Mouse (Mus musculus) intestine, embryonic 16.5 days (tissue): Measurements from ENCODE around the gene Nfix. TPM values are rescaled to one million over a fixed set of nuclear protein-coding genes. Genes with fewer than 3 reads are reported as not detected.
A peak's percentile ranks its signal among the peaks of the same experiment; 100 is the strongest.

Experiments used
- ATAC-seq: fragments of 200-750 bp; cut with Nextera tagmentation; 2 replicates; pipeline ENCODE4 v1.8.0; 2017; ENCODE audit warnings: moderate TSS enrichment, moderate library complexity
- H3K27ac ChIP-seq: fragments of 300-500 bp; sonication (generic); 2 replicates; pipeline ENCODE4 v1.5.1; 2014; ENCODE audit warnings: mild to moderate bottlenecking, low read length
- H3K27me3 ChIP-seq: fragments of 300-500 bp; sonication (generic); replicated peaks from 2 replicates; pipeline ENCODE4 v1.6.1; 2014; ENCODE audit warnings: low read length, control low read depth, mixed read lengths; ENCODE audit not compliant: control insufficient read depth, insufficient read depth
- H3K36me3 ChIP-seq: fragments of 300-500 bp; sonication (generic); 2 replicates; pipeline ENCODE4 v1.6.1; 2014; ENCODE audit warnings: low read length, control low read depth; ENCODE audit not compliant: control insufficient read depth, insufficient read depth
- H3K4me1 ChIP-seq: fragments of 300-500 bp; sonication (generic); 2 replicates; pipeline ENCODE4 v1.6.1; 2014; ENCODE audit warnings: low read length, control low read depth, mixed read lengths; ENCODE audit not compliant: control insufficient read depth, insufficient read depth
- H3K4me2 ChIP-seq: fragments of 300-500 bp; sonication (generic); 2 replicates; pipeline ENCODE4 v1.6.1; 2014; ENCODE audit warnings: low read depth, low read length, control low read depth
- H3K4me3 ChIP-seq: fragments of 300-500 bp; sonication (generic); 2 replicates; pipeline ENCODE4 v1.5.1; 2014; ENCODE audit warnings: mild to moderate bottlenecking, low read length
- H3K9ac ChIP-seq: fragments of 300-500 bp; sonication (generic); 2 replicates; pipeline ENCODE4 v1.6.1; 2014; ENCODE audit warnings: low read depth, low read length
- H3K9me3 ChIP-seq: fragments of 300-500 bp; sonication (generic); 2 replicates; pipeline ENCODE4 v1.6.1; 2016; ENCODE audit warnings: low read length, control low read depth; ENCODE audit not compliant: control insufficient read depth
- WGBS: fragments of 180-500 bp; shearing (Covaris S2); extraction: QIAGEN DNeasy Blood & Tissue Kit; methylation state at CpG from one replicate; pipeline ENCODE4 v1.1.7; 2014; 5-methylcytosine and 5-hydroxymethylcytosine counted together
- polyA plus RNA-seq: library from polyadenylated mRNA; unstranded; fragments of >200 nt; fragmentation: Nextera tagmentation; extraction: Ambion mirVana; gene quantifications from 2 replicates; pipeline ENCODE4 v1.2.1, GENCODE M21; 2015

The Nfix gene
- polyA plus RNA-seq, 1 experiment from 2014 or later = 9.7 TPM

DNA sequence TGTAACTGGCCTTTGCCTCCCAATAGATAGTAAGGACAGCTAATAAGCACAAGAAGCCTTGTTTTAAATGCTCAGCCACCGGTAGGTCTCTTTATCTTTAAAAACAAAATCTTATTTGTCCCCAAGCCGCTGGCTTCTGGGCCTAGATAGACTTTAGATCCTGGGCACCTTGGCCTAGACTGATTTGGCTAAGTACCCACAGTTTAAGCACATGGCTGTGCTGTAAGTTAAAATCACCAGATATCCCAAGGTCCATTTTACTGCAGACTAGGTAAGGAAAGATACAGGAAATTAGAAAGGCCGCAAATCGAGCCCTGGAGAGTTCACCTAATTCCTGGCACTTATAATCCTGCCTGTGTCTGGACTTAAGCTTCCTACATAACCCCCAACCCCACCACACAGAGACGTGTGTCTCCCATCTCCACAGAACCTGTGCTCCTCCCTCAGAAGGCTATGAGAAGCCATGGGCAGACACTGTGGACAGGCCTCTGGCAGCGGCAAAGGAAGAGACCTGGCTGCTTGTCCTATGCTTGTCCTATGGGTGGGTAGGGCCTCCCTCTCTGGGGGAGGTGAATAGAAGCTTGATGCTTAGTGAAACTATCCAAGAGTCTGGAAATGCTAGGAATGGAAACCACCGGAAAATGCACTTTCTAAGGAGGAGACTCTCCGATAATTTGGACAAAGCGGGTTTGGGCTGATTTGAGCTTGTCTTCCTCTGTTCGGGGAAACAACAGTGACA is 22.1 kb downstream of the Nfix start:
- Histone ChIP-seq H3K4me3 (no peak overlapping the region), H3K36me3 (no peaks in the 10 kb centered on the region), H3K27ac (no peak overlapping the region), H3K9ac (no peak overlapping the region), H3K27me3 (peaks cover 66% of the 10 kb centered on the region), H3K4me2 (no peak overlapping the region), H3K9me3 (no peaks in the 10 kb centered on the region), H3K4me1 (peaks cover 13% of the 10 kb centered on the region)
- WGBS = 61% methylated on average over 10 of the region's 10 CpGs
- ATAC-seq = no peak

- H3K9ac ChIP-seq = no peak overlapping the region
- no peaks in the 10 kb centered on the region for H3K9me3 ChIP-seq
- H3K27ac ChIP-seq = no peak overlapping the region
- no peaks in the 10 kb centered on the region for H3K36me3 ChIP-seq
- peaks cover 65% of the 10 kb centered on the region for H3K27me3 ChIP-seq
- H3K4me2 ChIP-seq = no peak overlapping the region
- no peak for ATAC-seq
- H3K4me1 ChIP-seq = peaks cover 28% of the 10 kb centered on the region
- WGBS = 60% methylated on average over 1 of the region's 1 CpGs
- H3K4me3 ChIP-seq = no peak overlapping the region
Measured at GRCm38 (mm10) chr8:84776569-84776968, 23.6 kb downstream of the Nfix start.

DNA sequence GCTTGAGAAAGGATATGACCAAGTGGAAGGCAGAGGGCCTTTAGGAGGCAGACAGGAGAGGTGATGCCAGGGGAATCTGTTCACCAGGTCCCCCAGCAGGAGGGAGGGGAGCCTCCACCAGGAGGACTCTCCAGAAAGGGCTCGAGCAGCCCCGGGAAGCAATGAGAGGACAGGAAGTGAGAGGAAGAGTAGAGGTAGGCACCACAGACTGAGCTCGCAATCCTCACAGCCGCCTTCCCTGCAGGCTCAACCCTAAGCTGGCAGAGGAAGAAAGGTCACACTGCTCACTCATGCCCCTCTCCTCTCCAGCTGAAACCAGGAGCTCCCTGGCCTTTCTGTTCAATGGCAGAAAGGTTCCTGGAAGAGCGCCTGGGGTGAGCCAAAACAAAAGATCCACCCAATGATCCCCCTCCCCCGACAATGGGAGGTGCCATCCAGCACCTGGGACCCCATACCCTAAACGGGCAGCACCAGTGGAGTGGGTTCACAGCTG is 24.5 kb downstream of the Nfix start:
- Histone ChIP-seq H3K27me3 (peaks cover 63% of the 10 kb centered on the region), H3K4me1 (peaks cover 37% of the 10 kb centered on the region), H3K4me2 (no peak overlapping the region), H3K36me3 (no peaks in the 10 kb centered on the region), H3K4me3 (no peak overlapping the region), H3K27ac (peak overlapping the region; percentile 78), H3K9ac (peak overlapping the region; percentile 48; the same call in 1 of the 2 replicates), H3K9me3 (no peaks in the 10 kb centered on the region)
- WGBS = 18% methylated on average over 7 of the region's 7 CpGs
- ATAC-seq = no peak

- Histone ChIP-seq H3K4me3 (no peak overlapping the region; the same call in 1 of the 2 replicates), H3K9me3 (no peaks in the 10 kb centered on the region), H3K9ac (peak overlapping the region; percentile 48), H3K4me1 (peaks cover 39% of the 10 kb centered on the region), H3K27me3 (peaks cover 61% of the 10 kb centered on the region), H3K4me2 (peak overlapping the region; percentile 40), H3K36me3 (no peaks in the 10 kb centered on the region), H3K27ac (peak overlapping the region; percentile 78)
- ATAC-seq = peak; percentile 16; the same call in 1 of the 2 replicates
- 15% methylated on average over 13 of the region's 13 CpGs for WGBS
Measured at GRCm38 (mm10) chr8:84775105-84775591, 25.0 kb downstream of the Nfix start.

- Histone ChIP-seq H3K36me3 (no peaks in the 10 kb centered on the region), H3K9ac (no peak overlapping the region; the same call in 1 of the 2 replicates), H3K4me3 (no peak overlapping the region), H3K27ac (peak overlapping the region; percentile 54), H3K9me3 (no peaks in the 10 kb centered on the region), H3K27me3 (peaks cover 56% of the 10 kb centered on the region), H3K4me1 (peaks cover 40% of the 10 kb centered on the region), H3K4me2 (peak overlapping the region; percentile 40)
- 5% methylated on average over 10 of the region's 10 CpGs for WGBS
- ATAC-seq = peak; percentile 57
Measured at GRCm38 (mm10) chr8:84774473-84774911, 25.7 kb downstream of the Nfix start.

DNA sequence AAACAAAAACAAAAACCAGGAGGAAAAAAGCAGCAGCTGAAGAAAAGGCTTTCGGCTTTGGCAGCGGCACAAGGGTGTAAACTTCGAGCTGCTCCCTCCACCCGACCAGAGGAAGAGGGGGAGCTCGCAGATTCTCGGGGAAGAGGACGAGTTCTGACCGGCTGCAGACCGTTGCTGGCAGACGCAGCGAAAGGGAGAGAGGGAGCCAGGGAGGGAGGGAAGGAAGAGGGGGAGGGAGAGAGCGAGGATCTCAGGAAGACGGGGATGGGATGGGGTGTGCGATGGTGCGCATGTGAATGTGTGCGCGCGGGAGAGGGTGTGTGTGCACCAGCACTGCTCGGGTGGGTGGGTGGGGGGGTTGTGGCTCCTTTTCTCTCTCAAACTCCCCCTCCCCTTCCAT is 26.3 kb downstream of the Nfix start:
- no peaks in the 10 kb centered on the region for H3K9me3 ChIP-seq
- peaks cover 54% of the 10 kb centered on the region for H3K27me3 ChIP-seq

GRCm38 (mm10) chr8:84773304-84773703 is 26.8 kb downstream of the Nfix start:
- ATAC-seq = no peak
- H3K4me3 ChIP-seq = peak overlapping the region; percentile 32
- H3K9ac ChIP-seq = no peak overlapping the region
- peaks cover 50% of the 10 kb centered on the region for H3K27me3 ChIP-seq
- peak overlapping the region; percentile 41; the same call in 1 of the 2 replicates for H3K27ac ChIP-seq
- 3% methylated on average over 9 of the region's 9 CpGs for WGBS
- peak overlapping the region; percentile 45 for H3K4me2 ChIP-seq
- H3K9me3 ChIP-seq = no peaks in the 10 kb centered on the region
- no peaks in the 10 kb centered on the region for H3K36me3 ChIP-seq
- peaks cover 40% of the 10 kb centered on the region for H3K4me1 ChIP-seq

More for the DNA sequence above, 26.3 kb downstream of the Nfix start:
- Histone ChIP-seq H3K4me1 (peaks cover 40% of the 10 kb centered on the region), H3K4me2 (peak overlapping the region; percentile 45), H3K27ac (peak overlapping the region; percentile 41; the same call in 1 of the 2 replicates), H3K36me3 (no peaks in the 10 kb centered on the region), H3K9ac (no peak overlapping the region), H3K4me3 (peak overlapping the region; percentile 32)
- 2% methylated on average over 16 of the region's 19 CpGs for WGBS
- peak; percentile 79 for ATAC-seq

GRCm38 (mm10) chr8:84772628-84773027 is 27.5 kb downstream of the Nfix start:
- H3K9ac ChIP-seq = no peak overlapping the region
- 6% methylated on average over 3 of the region's 3 CpGs for WGBS

DNA sequence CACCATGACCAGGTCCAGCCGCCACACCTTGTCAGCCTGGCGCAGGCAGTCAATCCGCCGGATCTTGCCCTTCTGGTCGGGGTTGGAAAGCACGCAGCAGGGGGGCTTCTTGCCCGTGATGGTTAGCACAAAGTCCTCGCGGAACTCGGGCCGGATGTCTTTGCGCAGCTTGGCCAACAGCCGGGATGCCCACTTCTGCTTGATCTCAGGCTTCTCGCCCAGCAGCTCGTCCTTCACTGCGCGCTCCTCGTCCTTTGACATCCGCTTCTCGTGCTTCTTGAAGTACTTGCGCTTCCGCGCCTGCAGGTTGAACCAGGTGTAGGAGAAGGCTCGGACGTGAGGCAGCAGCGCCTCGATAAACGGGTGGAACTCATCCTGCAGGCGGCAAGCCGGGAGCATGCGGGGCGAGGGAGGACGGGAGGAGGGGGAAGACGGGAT is 28.2 kb downstream of the Nfix start:
- WGBS = 14% methylated on average over 34 of the region's 34 CpGs
- Histone ChIP-seq H3K36me3 (no peaks in the 10 kb centered on the region), H3K9ac (no peak overlapping the region; the same call in 1 of the 2 replicates), H3K4me3 (peak overlapping the region; percentile 19; the same call in 1 of the 2 replicates), H3K4me1 (peaks cover 40% of the 10 kb centered on the region), H3K9me3 (no peaks in the 10 kb centered on the region), H3K27ac (no peak overlapping the region), H3K4me2 (peak overlapping the region; percentile 19), H3K27me3 (peaks cover 37% of the 10 kb centered on the region)
- no peak for ATAC-seq

More at GRCm38 (mm10) chr8:84772628-84773027, 27.5 kb downstream of the Nfix start:
- H3K27me3 ChIP-seq = peaks cover 43% of the 10 kb centered on the region
- no peak overlapping the region for H3K4me2 ChIP-seq
- H3K27ac ChIP-seq = no peak overlapping the region
- H3K4me3 ChIP-seq = peak overlapping the region; percentile 3; the same call in 1 of the 2 replicates
- H3K9me3 ChIP-seq = no peaks in the 10 kb centered on the region
- peaks cover 40% of the 10 kb centered on the region for H3K4me1 ChIP-seq
- ATAC-seq = no peak
- H3K36me3 ChIP-seq = no peaks in the 10 kb centered on the region
